Mouse (Mus musculus): ENCODE data around the gene Ttc32.
"Not testable (repeated sequence)": the region's sequence is repeated elsewhere in the genome, so short reads cannot be mapped to it uniquely, and the experiment has no call there.

Ttc32 gene

DNA sequence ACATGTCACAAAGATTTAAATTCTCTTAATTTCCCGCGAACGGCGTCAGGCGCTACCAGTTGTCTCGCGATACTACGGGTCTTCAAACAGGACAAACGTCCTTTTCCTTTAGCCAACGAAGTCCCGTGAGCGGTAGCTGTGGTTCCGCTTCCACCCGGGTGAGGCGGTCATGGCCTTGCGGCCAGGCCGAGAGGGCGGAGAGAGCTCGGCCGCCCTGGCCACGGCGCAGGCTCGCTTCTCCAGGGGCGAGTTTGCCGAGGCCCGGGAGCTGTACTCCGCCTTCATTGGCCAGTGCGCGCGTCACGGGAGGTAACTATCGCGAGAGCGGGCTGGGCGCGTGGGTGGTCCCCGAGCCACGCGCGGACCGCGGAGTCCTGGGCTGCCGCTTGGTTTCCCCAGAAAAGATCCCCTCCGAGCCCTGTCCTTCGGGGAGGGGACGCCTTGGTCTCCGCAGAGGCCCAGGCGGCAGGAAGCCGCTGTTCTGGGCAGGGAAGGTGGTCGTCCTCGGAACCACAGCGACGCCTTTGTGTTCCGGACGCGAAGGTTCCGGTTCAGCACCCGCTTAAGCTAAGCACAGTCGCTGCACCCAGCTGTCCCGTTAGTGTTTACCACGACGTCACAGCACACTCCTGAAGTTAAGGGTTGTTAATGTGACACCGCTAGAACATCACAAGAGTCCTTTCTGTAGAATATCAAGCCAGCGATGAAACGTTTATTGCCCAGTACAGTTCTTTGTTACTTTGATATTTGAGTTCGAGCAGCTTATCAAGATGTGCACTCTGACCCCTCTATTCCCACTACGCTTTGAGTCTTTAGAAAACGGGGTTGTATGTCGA is at the start of gene Ttc32:
Gene Ttc32 (plus strand): TSS at position 110 of the 836 bp plus-strand sequence.
- DNase-seq (ENCODE audit: low read depth): peak; percentile 98

DNA sequence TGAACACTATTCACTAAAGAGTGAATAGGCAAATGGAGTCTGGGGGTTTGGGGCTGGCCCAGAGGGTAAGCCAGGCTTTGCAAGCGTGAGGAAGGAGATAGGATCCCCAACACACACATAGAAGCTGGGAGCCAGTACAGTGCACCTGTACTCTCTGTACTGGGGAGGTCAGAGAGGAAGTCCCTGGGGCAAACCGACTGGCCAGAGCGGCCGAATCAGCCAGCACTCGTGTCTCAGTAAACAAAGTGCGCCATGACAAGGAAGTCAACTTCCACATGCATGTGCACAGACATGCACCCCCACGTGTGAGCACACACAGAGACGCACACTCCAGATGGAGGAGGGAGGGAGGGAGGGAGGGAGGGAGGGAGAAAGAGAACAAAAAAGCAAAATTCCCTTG is 36.6 kb upstream of the Ttc32 start:
- no peak for DNase-seq (ENCODE audit: low read depth)

DNA sequence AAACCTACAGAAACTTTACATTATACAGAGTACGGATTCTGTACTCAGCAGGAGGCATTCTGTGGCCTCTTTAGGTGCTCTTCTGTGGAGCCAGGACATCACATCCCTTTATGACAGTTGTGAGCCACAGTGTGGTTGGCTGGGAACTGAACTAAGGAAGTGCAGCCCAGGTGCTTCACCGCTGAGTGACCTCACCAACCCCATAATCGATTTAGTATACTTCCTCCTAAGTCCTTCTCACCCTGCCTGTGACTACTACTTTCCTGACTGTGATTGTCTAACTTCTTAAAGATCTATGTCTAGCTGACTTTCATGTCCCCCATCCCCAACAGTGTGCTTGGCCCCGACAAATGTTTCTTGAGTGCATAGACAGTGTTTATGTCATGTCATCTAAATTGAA is 31.5 kb upstream of the Ttc32 start:
- peak; percentile 3 for DNase-seq (ENCODE audit: low read depth)

DNA sequence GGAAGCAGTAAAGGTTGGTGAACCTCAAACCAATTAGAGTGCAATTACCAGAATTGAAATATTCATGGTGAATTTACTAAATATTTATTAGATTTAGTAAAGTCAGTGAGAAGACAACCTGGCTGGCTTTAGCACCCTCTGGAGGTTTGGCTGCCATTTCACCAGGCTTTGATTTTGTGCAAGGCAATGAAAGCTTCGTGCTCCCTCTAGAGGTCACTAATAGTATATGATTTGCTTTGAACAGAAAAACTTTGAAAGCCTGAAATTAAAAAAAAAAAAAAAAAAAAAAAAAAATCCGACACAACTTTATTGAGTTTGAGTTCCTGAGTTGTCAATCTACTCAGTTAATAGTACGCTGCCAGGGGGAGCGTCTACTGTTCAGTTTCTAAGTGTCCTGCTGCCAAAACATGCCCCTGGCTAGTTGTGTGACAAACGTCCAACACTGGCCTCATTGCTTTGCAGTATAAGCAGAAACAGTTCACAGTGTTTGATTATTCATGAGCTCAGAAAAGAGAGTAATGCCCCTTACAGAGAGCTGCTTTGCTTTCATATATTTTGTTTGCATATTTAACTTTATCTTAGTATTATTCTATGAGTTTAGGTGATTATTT is 27.7 kb upstream of the Ttc32 start:
- peak; percentile 86 for DNase-seq (ENCODE audit: low read depth)

DNA sequence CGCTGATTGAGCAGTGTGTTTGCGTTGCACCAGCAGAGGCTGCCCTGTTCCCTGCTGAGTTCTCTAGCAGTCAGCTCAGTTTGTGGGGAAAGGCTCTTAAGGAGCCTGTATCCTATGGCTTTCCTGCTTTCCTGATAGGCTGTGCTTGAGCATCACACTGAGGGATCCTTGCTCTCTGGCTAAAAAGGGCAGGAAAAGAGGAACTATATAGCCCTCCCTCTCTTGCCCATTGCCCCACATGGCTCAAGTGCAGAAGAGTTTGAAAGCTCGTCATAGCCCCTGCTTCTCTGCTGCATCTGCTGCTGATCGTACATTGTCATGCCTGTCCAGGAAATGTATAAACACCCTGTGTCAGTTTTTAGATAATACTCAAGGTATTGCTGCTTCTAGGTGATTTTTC is 22.7 kb upstream of the Ttc32 start:
- no peak for DNase-seq (ENCODE audit: low read depth)

DNA sequence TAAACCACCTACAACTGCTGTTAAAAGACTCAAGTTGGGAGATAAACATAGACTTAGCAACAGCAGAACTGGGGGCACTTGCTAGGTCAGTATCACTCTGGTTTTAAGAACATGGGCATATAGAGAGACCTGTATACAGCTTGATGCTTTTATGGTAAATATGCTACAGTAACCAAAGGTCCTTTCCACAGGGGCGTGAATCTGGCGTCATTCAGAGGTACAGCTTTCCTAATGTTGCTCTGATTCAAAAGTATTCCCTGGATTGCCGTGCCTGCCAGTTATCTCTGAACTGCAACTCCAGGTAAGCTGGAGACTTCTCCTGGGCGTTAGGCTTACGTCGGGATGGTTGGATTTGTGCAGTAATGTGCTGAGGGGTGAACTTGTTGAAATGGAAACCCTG is 22.0 kb upstream of the Ttc32 start:
- DNase-seq (ENCODE audit: low read depth): no peak

DNA sequence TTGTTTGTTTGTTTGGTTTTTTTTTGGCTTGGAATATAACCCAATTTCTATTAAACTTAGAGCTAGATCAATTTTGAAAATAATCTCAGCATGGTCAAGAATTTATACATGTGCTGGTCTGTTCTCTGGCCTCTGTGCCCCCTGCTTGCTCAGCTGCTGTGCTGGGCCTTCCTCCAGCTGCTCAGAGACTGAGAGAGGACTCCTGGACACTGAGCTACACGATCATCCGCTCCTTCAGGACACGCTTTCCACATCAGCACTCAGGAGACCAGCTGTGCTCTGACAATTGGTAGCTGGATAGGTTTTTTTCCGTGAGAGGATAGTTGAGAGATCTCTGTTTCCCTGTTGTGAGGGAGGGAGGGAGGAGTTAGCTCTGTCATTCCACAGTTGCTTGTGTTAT is 19.5 kb upstream of the Ttc32 start:
- DNase-seq (ENCODE audit: low read depth): no peak

DNA sequence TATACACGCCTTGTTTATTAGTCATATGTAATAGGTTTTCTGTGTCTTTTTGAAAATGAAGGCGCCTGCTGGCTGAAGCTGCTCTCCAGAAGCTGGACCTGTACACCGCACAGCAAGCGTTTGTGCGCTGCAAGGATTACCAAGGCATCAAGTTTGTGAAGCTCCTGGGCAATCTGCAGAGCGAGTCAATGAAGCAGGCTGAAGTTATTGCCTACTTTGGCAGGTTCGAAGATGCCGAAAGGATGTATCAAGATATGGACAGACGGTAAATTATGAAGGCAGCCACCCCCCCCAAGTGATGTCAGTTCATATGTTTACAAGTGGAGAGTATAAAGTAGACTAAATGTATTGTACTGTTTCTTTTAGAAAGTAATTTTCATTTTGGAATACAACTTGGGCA is 13.4 kb upstream of the Ttc32 start:
- DNase-seq (ENCODE audit: low read depth): no peak

DNA sequence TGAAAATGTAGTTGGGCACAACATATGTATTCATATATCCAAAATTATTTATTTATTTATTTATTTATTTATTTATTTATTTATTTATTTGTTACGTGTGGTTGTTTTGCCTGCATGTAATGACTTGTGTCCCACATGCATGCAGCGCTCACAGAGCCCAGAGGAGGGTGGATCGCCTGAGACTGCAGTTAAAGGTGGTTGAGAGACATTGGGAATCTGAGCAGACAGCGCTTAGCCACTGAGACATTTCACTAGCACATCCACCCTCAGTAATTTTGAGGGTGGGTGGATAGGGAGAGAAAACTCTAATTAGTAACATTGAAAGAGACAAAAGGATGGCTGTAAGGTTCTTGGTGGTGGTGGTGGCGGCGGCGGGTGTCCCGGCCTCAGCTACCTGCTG is 9.4 kb upstream of the Ttc32 start:
- DNase-seq (ENCODE audit: low read depth): no peak

DNA sequence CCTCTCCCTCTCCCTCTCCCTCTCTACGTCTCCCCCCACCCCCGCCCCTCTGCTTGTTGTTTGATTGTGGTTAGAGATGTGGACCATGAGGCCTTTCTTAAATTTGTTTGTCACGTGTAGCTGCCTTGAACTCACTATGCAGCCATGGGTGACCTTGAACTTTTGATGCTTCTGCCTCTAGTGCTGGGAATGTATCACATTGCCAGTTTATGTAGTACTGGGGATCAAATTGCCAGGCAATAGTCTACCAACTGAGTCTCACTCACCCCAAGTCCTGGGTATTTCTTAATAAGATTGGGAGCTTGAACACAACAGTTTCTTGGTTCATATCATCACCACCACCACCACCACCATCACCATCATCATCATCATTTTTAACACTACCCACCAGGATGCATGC is 8.8 kb upstream of the Ttc32 start:
- DNase-seq (ENCODE audit: low read depth): no peak

DNA sequence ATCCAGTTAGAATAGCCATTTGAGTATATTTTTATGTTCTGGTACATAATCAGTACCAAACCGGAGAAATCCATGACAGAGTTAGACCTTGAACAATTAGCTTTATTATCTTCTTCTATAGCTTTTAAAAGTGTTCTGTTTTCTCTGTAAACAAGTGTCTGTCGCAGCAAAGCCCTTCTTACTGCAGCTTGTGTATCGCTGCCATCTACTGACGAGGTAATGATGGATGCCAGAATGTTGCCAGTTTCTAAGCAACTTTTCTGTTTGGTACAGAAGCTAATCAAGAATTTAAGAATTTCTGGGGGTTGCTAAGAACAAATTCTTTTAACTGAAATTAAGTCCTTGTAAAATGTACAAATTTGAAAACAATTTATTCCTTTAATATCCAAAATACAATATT is 6.8 kb upstream of the Ttc32 start:
- peak; percentile 8 for DNase-seq (ENCODE audit: low read depth)

DNA sequence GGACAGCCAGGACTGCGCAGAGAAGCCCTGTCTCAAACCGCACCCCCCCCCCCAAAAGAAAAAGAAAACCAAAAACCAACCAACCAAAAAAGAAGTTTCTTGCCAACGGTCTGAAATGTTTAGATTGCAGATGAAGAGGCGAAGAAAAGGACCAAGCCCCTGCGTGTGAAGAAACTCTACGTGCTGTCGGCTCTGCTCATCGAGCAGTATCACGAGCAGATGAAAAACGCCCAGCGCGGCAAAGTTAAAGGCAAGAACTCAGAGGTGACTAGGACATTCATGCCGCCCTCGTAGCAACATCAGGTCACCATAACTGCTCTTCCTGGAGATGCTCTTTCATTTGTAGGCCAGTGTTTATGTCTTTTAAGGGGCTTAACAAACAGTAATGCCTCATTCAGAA is 5.7 kb upstream of the Ttc32 start:
- DNase-seq (ENCODE audit: low read depth): no peak

DNA sequence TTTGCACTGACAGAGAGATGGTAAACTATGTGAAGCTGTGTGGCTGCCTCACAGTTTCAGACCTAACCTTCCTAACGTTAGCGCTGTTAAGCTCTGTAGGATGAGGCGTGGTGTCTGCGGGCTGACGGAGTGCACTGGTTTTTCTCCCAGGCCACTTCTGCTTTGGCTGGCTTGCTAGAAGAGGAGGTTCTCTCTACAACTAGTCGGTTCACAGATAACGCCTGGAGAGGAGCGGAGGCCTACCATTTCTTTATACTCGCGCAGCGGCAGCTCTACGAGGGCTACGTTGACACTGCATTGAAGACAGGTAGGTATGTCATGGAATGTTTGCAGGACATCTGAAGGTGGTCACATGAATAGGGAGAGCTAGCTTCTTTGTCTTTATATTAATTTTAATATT is 5.1 kb upstream of the Ttc32 start:
- DNase-seq (ENCODE audit: low read depth): no peak

DNA sequence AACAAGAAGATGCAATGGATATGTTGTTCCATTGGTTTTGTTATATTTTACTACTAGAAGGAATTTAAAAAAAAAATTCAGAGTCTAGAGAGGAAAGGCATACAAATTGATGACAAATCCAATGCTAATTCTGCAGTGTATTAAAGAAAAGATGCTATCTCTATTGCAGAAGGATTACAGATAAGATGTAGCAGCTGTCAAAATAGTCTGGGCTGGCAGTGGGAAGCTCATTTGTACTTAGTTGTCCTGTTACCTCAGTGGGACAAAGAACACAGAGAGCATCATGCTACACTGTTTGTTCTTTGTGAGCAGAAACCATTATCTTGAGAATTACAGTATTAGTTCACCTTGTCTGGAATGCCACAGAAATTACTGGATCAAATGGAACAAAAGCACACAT is 3.0 kb upstream of the Ttc32 start:
- no peak for DNase-seq (ENCODE audit: low read depth)

DNA sequence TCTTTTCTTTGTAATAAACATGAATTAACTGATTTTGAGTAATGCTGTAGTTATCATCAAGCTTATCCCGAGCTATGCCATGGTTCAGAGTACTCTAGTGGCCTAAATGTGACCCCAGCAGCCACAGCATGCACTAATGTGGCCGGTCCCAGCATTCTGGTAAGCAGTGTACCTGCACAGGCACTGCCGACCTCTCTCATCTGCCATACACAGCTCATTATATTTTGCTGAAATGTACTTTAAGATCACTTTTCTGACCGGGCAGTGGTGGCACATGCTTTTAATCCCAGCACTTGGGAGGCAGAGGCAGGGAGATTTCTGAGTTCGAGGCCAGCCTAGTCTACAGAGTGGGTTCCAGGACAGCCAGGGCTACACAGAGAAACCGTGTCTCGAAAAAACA is 981 bp upstream of the Ttc32 start:
- DNase-seq (ENCODE audit: low read depth): not testable (repeated sequence)

DNA sequence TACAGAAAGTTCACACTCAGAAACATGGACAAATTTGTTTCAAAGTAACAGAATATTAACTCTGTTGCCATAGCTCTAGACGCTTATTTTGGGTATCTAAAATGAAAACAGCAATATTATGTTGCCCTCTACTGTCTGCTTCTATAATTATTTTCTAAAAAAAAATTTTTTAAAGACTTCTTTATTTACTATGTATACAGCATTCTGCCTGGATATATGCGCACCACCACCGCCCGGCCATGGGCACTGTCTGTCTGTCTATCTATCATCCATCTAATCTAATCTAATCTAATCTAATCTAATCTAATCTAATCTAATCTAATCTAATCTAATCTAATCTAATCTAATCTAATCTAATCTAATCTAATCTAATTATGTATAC is 300 bp upstream of the Ttc32 start:
- DNase-seq (ENCODE audit: low read depth): no peak

DNA sequence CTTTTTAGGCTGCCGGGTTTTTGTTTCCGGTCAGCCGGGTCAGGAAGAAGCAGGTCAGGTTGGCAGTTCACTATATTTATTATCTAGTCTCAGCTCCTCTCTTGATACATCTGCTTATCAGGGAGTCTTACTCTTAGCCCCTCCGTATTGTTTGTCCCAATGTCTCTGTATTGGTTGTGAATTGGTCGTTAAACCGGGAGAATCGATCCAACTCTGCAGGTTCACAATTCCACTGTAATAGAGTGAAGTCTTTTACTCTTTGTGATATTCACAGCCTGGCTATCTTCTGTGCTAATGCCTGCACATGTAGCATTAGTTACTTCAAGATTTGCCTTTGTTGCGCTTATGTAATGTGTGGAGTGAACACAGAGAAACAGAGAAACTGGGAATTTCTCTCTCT is 1.4 kb downstream of the Ttc32 start:
- DNase-seq (ENCODE audit: low read depth): peak; percentile 10

DNA sequence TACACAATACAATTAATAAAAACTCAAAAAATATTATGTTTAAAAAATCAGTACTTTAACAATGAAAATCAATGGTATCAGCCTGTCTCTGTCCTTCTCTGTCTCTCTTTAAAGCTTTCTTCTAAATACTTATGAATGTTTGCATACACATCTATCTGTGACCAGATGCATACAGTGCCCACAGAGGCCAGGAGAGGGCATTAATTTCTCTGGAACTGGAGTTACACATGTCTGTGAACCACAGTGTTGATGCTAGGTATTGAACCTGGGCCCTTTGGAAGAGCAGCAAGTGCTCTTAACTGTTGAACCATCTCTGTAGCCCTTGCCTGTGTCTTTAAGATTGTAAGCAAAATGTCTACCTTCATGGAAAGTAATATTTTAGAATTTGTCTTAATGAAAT is 3.3 kb downstream of the Ttc32 start:
- no peak for DNase-seq (ENCODE audit: low read depth)

DNA sequence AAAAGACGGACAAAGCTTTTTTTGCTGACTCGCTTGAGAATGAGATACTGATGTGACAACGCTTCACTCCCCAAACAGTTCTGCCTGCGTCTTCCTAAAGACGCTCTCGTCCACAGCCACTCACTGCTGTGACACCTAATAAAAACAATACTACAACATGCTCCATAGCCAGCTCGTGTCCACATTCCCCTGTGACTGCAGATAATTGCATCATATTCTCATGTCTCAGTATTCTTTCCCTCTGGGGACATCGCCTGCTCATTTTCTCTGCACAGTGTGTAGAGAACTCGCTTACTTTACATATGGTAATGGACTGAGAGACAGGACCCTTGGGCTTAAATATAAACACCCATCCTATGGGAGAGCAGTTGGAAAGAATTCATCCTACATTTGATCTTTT is 6.6 kb downstream of the Ttc32 start:
- DNase-seq (ENCODE audit: low read depth): no peak

DNA sequence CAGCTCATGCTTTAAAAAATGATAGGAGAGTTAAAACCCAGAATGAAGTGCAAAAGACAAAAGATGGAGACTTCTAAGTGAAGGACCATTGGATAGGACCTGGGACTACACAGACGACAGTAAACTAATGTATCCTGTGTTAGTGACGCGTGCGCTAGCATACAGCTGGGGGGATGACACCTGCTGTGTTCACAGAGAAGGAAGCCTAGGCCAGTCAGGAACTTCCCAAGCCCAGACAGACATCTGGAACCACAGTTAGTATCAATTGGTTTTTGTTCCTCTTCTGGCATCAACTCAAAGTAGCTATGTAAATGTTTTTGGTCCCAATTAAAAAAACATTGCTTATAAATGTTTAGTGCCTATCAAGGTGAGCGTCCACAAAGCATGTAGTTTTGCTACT is 10.4 kb downstream of the Ttc32 start:
- DNase-seq (ENCODE audit: low read depth): no peak

DNA sequence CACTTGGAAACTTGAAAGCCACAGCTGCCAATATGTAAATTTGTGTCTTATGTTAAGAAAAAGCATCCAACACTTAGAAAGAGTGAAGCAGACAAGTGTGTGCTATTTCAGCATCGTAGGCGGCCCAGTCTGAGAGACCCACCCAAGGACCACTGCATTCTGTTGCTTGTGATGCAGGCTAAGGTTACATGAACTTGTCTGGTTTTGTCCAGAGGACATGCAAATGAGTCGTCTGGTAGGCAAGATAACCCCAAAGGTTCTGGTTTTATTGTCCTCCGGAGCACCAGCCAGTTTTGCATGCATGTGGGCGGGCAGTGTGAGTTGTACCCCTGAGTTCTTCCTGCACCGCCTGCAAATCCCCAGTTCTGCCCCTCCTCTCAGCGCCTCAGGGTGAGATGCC is 10.9 kb downstream of the Ttc32 start:
- DNase-seq (ENCODE audit: low read depth): no peak

DNA sequence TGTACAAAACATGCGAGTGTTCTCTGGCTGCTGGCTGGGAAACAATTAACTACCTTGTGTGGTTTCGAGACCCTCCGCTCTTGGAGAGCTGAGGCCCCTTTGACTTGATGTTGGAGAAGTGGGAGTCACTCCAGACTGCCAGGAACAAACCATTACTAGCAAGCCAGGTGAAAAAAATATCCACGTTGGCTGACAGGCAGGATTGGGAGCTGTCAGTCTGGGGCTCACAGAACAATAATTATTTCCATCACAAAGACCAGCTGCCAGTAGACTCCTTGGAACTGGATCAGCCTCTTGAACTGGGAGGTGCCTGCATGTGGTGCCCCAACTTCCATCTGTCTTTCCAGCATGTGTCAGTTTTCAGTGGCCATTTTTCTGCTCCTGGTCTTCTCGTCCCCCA is 12.5 kb downstream of the Ttc32 start:
- no peak for DNase-seq (ENCODE audit: low read depth)

DNA sequence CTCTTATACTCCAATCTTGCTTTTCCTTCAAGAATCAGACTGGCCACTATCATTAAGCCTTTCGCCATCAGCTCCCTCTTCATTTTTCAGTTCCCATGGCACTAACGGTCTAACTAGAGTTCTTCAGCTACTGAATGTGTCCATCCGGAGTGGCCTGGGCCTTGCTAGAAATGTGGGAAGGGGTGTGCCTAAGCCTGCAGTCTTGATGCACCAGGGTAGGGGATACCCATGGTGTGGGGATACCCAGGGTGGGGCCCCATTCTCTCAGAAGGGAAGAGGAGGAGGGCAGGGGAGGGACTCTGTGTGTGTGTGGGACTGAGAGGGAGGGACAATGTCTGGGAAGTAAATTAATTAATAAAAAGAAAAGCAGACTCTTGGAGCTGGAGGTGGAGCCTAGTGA is 13.0 kb downstream of the Ttc32 start:
- no peak for DNase-seq (ENCODE audit: low read depth)

DNA sequence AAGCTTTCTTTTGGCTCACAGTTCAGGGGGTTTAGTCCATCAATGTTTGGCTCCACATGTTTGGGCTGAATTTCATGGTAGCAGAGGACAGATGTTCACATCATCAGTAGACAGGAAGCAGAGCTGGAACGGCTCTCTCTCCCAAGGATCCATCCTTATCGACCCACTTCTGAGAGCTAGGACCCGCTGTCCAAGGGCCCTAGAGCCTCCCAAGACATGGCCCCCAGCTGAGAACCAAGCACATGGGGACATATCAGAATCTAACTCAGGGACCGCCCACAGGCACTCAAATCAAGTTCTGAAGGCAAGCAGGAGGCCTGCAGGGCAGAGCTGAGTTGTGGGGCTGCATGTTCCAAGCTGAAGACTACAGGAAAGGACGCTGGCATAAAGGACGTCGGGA is 14.9 kb downstream of the Ttc32 start:
- DNase-seq (ENCODE audit: low read depth): no peak
